Mouse (Mus musculus) embryonic fibroblast, embryonic 13.5 days (primary cell): ENCODE measurements around the gene Qpctl.
A peak's percentile ranks its signal among the peaks of the same experiment; 100 is the strongest.

Source experiments
- CTCF ChIP-seq: IDR thresholded peaks from 2 replicates; pipeline ENCODE4 v1.5.1; 2011; ENCODE audit warnings: mild to moderate bottlenecking, control low read depth, low read length, moderate library complexity, borderline replicate concordance; ENCODE audit not compliant: insufficient read depth
- POLR2A ChIP-seq: IDR thresholded peaks from 2 replicates; pipeline ENCODE4 v1.6.1; 2011; ENCODE audit warnings: low read depth, mild to moderate bottlenecking, control low read depth, low read length, moderate library complexity

DNA sequence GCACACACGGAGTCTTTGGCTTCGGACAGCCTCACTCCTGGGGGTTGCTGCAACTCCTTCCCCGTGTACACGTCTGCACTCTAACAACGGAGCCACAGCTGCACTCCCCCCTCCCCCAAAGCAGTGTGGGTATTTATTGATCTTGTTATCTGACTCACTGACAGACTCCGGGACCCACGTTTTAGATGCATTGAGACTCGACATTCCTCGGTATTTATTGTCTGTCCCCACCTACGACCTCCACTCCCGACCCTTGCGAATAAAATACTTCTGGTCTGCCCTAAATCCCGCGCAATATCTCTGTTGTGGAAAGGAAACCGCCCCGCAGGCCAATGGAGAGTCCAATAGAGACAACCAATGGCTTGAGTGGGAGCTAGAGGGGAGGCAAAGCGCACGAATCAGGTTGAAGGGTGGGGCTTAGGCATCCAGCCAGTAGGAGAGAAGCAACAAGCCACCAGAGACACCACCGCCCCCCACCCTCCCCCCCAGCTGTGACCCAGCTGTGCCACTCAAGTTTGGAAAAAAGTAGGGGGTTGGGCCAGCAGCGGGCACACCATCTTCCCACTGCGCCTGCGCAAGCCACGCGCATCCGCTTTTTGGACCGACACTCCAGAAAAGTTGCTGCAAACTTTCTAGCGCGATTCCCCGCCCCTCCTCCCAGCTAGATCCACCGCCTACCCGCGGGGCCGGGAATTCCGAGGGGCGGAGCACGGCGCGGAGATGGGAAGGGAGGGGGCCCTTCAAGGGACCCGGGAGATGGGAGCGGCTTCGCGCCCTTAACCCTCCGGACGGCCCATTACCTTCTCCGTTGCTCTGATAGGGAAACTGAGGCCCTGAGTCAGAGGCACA is 55.3 kb downstream of the Qpctl start:
- TF ChIP-seq POLR2A (peak; percentile 84), CTCF (no peak)
